Mouse (Mus musculus) forebrain, embryonic 10.5 days (tissue): Measurements from ENCODE around the gene Pls1. TPM values are rescaled to one million over a fixed set of nuclear protein-coding genes. Genes with fewer than 3 reads are reported as not detected.

Experiments
- DNase-seq: peaks from one replicate; pipeline ENCODE4 v3.0.0-alpha.2; 2017; ENCODE audit warnings: low spot score; ENCODE audit errors: extremely low spot score
- H3K27ac ChIP-seq: fragments of 300-500 bp; sonication (generic); 2 replicates; pipeline ENCODE4 v1.5.1; 2016; ENCODE audit warnings: mild to moderate bottlenecking
- H3K27me3 ChIP-seq: fragments of 300-500 bp; sonication (generic); 2 replicates; pipeline ENCODE4 v1.6.1; 2016; ENCODE audit warnings: mild to moderate bottlenecking; ENCODE audit not compliant: poor library complexity, severe bottlenecking
- H3K36me3 ChIP-seq: fragments of 300-500 bp; sonication (generic); replicated peaks from 2 replicates; pipeline ENCODE4 v1.6.1; 2016; ENCODE audit warnings: mild to moderate bottlenecking, moderate library complexity
- H3K4me1 ChIP-seq: fragments of 300-500 bp; sonication (generic); 2 replicates; pipeline ENCODE4 v1.6.1; 2016
- H3K4me3 ChIP-seq: fragments of 300-500 bp; sonication (generic); 2 replicates; pipeline ENCODE4 v1.5.1; 2016; ENCODE audit warnings: mild to moderate bottlenecking, moderate library complexity
- H3K9me3 ChIP-seq: fragments of 300-500 bp; sonication (generic); 2 replicates; pipeline ENCODE4 v1.6.1; 2016; ENCODE audit warnings: mild to moderate bottlenecking, moderate library complexity
- WGBS: fragments of 180-500 bp; shearing (Covaris S2); methylation state at CpG from one replicate; pipeline ENCODE4 v1.1.7; 2016; 5-methylcytosine and 5-hydroxymethylcytosine counted together
- polyA plus RNA-seq: library from polyadenylated mRNA; unstranded; fragments of >200 nt; fragmentation: Nextera tagmentation; extraction: Ambion mirVana; gene quantifications from 2 replicates; pipeline ENCODE4 v1.2.1, GENCODE M21; 2016

Gene Pls1
- polyA plus RNA-seq, 1 experiment from 2014 or later: 5.9 TPM

DNA sequence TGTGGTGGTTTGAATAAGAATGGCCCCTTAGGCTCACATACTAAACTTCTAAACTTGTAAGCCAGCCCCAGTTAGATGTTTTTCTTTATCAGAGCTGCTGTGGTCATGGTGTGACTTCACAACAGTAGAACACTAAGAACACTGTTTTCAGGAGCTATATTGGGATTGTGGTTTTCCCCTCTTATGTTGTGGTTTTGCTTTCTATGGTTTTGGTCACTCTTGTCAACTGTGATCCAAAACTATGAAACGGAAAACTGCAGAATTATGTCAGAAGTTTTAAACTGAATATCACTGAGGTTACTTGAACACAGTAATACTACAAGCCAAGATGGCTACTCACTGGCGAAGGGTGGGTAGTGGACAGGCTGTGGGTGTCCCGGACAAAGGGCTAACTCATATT is 12.4 kb downstream of the Pls1 start:
- Histone ChIP-seq H3K9me3 (no peaks in the 10 kb centered on the region), H3K27me3 (no peaks in the 10 kb centered on the region), H3K4me1 (no peaks in the 10 kb centered on the region), H3K4me3 (no peak overlapping the region), H3K36me3 (no peaks in the 10 kb centered on the region), H3K27ac (no peak overlapping the region)
- 87% methylated on average over 3 of the region's 3 CpGs for WGBS
- no peak for DNase-seq

- Histone ChIP-seq H3K9me3 (no peaks in the 10 kb centered on the region), H3K4me3 (no peak overlapping the region), H3K36me3 (no peaks in the 10 kb centered on the region), H3K27me3 (no peaks in the 10 kb centered on the region), H3K27ac (no peak overlapping the region), H3K4me1 (no peaks in the 10 kb centered on the region)
- no peak for DNase-seq
- WGBS: 94% methylated on average over 5 of the region's 5 CpGs
These were observed 17.5 kb downstream of the Pls1 start for GRCm38 (mm10) chr9:95827565-95827964.

DNA sequence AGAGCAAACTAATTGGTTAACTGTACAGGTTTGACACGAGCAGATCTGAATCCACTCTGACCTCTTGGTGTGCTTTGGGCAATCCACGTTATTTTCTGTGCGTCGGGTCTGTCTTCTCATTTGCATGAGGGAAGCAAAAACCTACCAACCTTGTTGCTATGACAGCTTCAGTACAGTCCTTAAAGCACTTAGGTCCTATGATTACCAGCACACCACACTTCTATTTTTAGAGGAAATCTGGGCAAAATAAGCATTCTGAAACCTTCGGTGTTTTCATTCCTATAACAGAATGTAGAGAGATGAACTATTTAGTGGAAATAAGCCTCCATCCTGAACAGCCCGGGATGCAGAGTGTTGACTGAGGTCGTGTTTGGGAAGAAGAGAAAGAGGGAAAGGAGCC is 22.6 kb downstream of the Pls1 start:
- no peaks in the 10 kb centered on the region for H3K27me3 ChIP-seq
- H3K9me3 ChIP-seq: no peaks in the 10 kb centered on the region
- H3K4me1 ChIP-seq: no peaks in the 10 kb centered on the region
- no peaks in the 10 kb centered on the region for H3K36me3 ChIP-seq
- 87% methylated on average over 7 of the region's 7 CpGs for WGBS
- H3K27ac ChIP-seq: no peak overlapping the region
- DNase-seq: no peak
- H3K4me3 ChIP-seq: no peak overlapping the region

DNA sequence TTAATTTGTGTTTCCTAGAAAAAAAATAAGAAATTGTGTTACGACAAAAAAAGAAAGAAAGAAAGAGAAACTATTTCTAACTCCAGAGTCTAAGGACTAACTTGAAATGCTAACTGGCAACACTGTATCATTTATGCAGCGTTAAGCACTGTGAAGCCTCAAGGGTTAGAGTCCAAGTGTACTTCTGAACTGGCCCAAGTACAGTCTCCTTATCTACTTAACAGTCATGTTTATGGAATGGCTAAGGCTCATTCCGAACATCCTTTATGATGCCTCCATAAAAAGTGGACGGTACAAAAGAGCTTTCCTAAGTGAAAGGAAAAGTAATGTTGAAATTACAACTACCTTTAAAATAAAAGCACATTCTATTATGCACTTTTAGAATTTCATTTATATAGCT is 29.4 kb downstream of the Pls1 start:
- Histone ChIP-seq H3K27ac (no peak overlapping the region), H3K27me3 (peaks cover 21% of the 10 kb centered on the region), H3K4me1 (peaks cover 18% of the 10 kb centered on the region), H3K9me3 (no peaks in the 10 kb centered on the region), H3K4me3 (no peak overlapping the region), H3K36me3 (no peaks in the 10 kb centered on the region)
- DNase-seq: no peak
- WGBS: 93% methylated on average over 4 of the region's 4 CpGs

GRCm38 (mm10) chr9:95815015-95815673 is 30.0 kb downstream of the Pls1 start:
- Histone ChIP-seq H3K27ac (no peak overlapping the region), H3K4me3 (no peak overlapping the region), H3K36me3 (no peaks in the 10 kb centered on the region), H3K9me3 (no peaks in the 10 kb centered on the region), H3K4me1 (peaks cover 18% of the 10 kb centered on the region), H3K27me3 (peaks cover 21% of the 10 kb centered on the region)
- no peak for DNase-seq
- 94% methylated on average over 11 of the region's 11 CpGs for WGBS

- Histone ChIP-seq H3K27ac (peak overlapping the region; percentile 75), H3K27me3 (peaks cover 21% of the 10 kb centered on the region), H3K4me3 (peak overlapping the region; percentile 27), H3K9me3 (no peaks in the 10 kb centered on the region), H3K36me3 (no peaks in the 10 kb centered on the region), H3K4me1 (peaks cover 18% of the 10 kb centered on the region)
- 37% methylated on average over 20 of the region's 20 CpGs for WGBS
- peak; percentile 62 for DNase-seq
These were observed 31.2 kb downstream of the Pls1 start for GRCm38 (mm10) chr9:95813721-95814531.

- no peak overlapping the region for H3K27ac ChIP-seq
- H3K36me3 ChIP-seq: no peaks in the 10 kb centered on the region
- WGBS: 97% methylated on average over 4 of the region's 4 CpGs
- H3K27me3 ChIP-seq: peaks cover 18% of the 10 kb centered on the region
- no peaks in the 10 kb centered on the region for H3K9me3 ChIP-seq
- no peak for DNase-seq
- no peak overlapping the region for H3K4me3 ChIP-seq
- peaks cover 18% of the 10 kb centered on the region for H3K4me1 ChIP-seq
These were observed 33.3 kb downstream of the Pls1 start for GRCm38 (mm10) chr9:95811817-95812216.

- Histone ChIP-seq H3K36me3 (no peaks in the 10 kb centered on the region), H3K27me3 (no peaks in the 10 kb centered on the region), H3K4me1 (peaks cover 11% of the 10 kb centered on the region), H3K4me3 (no peak overlapping the region), H3K27ac (no peak overlapping the region), H3K9me3 (no peaks in the 10 kb centered on the region)
- no peak for DNase-seq
- 89% methylated on average over 4 of the region's 4 CpGs for WGBS
These were observed 35.5 kb downstream of the Pls1 start for GRCm38 (mm10) chr9:95809596-95809995.

- no peaks in the 10 kb centered on the region for H3K9me3 ChIP-seq
- H3K27me3 ChIP-seq: no peaks in the 10 kb centered on the region
- DNase-seq: no peak
- WGBS: 89% methylated on average over 12 of the region's 12 CpGs
- H3K27ac ChIP-seq: no peak overlapping the region
- no peak overlapping the region for H3K4me3 ChIP-seq
- H3K4me1 ChIP-seq: peaks cover 10% of the 10 kb centered on the region
- no peaks in the 10 kb centered on the region for H3K36me3 ChIP-seq
These were observed 39.7 kb downstream of the Pls1 start for GRCm38 (mm10) chr9:95805449-95805848.

GRCm38 (mm10) chr9:95803783-95804182 is 41.3 kb downstream of the Pls1 start:
- no peak for DNase-seq
- 91% methylated on average over 3 of the region's 3 CpGs for WGBS

DNA sequence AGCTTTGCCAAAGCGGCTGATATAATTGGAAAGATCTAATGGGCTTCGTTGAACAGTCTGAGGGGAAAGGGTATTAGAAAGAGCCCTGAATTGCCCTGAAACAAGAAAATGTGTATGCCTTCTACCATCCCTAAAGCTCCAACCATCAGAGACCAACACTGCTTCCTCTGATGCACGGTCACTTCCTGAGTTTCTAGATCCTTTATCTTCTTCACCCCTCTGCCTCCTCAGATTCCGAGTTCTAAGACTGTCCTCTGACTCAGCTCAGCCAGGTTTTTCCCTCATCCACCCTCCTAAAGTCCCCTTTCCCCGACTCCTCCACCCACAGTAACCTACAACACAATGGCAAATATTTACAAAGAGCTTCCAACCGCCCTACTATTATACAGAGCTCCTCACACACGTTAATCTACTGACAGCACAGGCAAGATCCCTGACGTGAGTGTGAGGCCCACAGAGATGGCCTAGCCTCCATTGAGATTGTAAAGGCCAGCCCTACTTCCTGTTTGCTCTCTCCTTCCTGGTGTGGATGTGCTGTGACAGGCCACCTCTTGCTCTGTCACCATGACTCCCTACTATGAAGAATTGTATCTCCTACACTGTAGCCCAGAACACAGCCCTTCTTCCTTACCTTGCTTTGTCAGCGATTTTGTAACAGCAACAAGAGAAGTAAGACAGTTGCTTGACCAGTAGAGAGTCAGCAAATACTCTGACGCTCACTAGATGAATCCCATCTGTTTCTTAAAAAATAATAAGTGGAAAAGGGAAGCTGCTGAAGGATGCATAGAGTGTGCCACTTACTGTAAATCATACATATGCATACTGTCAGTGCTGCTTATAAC is 43.3 kb downstream of the Pls1 start:
- 75% methylated on average over 10 of the region's 10 CpGs for WGBS
- peaks cover 10% of the 10 kb centered on the region for H3K4me1 ChIP-seq
- H3K4me3 ChIP-seq: no peak overlapping the region
- H3K9me3 ChIP-seq: peaks cover 2% of the 10 kb centered on the region; the same call in 1 of the 2 replicates
- H3K36me3 ChIP-seq: no peaks in the 10 kb centered on the region
- H3K27ac ChIP-seq: no peak overlapping the region
- DNase-seq: no peak
- H3K27me3 ChIP-seq: no peaks in the 10 kb centered on the region

More at GRCm38 (mm10) chr9:95803783-95804182, 41.3 kb downstream of the Pls1 start:
- Histone ChIP-seq H3K27ac (no peak overlapping the region), H3K36me3 (no peaks in the 10 kb centered on the region), H3K4me1 (peaks cover 10% of the 10 kb centered on the region), H3K4me3 (no peak overlapping the region), H3K9me3 (no peaks in the 10 kb centered on the region), H3K27me3 (no peaks in the 10 kb centered on the region)

DNA sequence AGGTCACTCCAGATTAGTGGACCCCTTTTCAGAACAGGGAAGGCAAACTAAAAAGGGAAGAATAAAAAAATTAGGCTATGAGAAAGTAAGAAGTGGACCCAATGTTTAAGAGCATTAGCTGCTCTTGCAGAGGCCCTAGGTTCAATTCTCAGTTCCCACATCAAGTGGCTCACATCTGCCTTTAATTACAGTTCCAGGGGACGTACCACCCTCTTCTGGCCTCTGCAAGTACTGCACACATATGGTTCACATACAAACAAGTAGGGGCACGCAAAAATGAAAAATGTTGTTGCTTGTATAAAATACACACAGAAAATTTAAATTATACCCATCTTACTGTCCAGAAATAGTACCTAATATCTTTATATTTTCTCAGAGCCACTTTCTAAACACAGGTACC is 48.8 kb downstream of the Pls1 start:
- DNase-seq: no peak
- no peak overlapping the region for H3K4me3 ChIP-seq
- H3K36me3 ChIP-seq: no peaks in the 10 kb centered on the region
- no peaks in the 10 kb centered on the region for H3K27me3 ChIP-seq
- H3K27ac ChIP-seq: no peak overlapping the region
- H3K4me1 ChIP-seq: peaks cover 8% of the 10 kb centered on the region; the same call in 1 of the 2 replicates
- H3K9me3 ChIP-seq: peaks cover 5% of the 10 kb centered on the region; the same call in 1 of the 2 replicates
- 84% methylated on average over 2 of the region's 2 CpGs for WGBS
